Mouse (Mus musculus): Measurements from ENCODE around the gene Gnao1.

DNA sequence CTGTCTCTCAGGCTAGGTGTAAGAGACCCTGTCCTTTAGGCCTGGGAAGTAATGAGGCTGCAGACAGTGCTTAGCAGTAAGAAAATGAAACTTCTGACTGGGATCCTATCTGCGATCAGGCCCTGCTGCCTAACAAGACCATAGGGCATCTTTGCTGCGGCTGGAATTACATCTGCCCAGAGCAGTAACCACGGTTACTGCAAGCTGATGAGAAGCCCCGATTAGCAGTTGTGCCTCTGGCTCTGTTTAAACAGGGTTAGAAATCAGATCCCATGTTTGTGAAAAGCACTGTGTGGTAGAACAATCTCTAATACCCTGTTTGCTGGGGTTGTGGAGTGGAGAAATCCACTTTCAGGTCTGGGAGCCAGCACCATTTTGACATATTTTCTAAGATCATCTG lies 50.3 kb downstream of the Gnao1 start:
- TF ChIP-seq CTCF (conservative IDR thresholded peaks at IDR 0.05 in 1 of 2, IDR thresholded peaks at IDR 0.05 in 1 of 2; ENCODE audit: low read depth in 2 of 2, low read length in 2 of 2) (no peak), POLR2AphosphoS2 (IDR thresholded peaks at IDR 0.05; ENCODE audit: low read depth, low read length) (no peak), POLR2A (IDR thresholded peaks at IDR 0.05; ENCODE audit: low read depth, low read length) (no peak), ELF1 (IDR thresholded peaks at IDR 0.05; ENCODE audit: low read depth, low read length) (no peak)

Data from CH12.LX (cell line).